Mouse (Mus musculus): Measurements from ENCODE around the gene Clec16a. TPM values are rescaled to one million over a fixed set of nuclear protein-coding genes. Genes with fewer than 3 reads are reported as not detected.

Clec16a gene
- polyA plus RNA-seq, 2 experiments = 2.7 to 10.0 TPM

- Histone ChIP-seq H3K4me1 (replicated peaks; ENCODE audit: control insufficient read depth in 2 of 2, insufficient read depth in 2 of 2, low read length in 1 of 2) (no peaks in the 10 kb centered on the region), H3K36me3 (replicated peaks; ENCODE audit: control insufficient read depth, insufficient read depth, low read depth) (no peaks in the 10 kb centered on the region), H3K4me3 (ENCODE audit: insufficient read depth in 1 of 2, low read depth in 2 of 2, low read length in 2 of 2) (no peak overlapping the region), H3K27me3 (ENCODE audit: control insufficient read depth, insufficient read depth, low read length) (no peaks in the 10 kb centered on the region), H3K27ac (no peak overlapping the region), H3K9ac (replicated peaks) (no peak overlapping the region), H3K9me3 (ENCODE audit: control insufficient read depth, low read length) (no peaks in the 10 kb centered on the region), H3K4me2 (ENCODE audit: low read depth) (no peak overlapping the region)
- TF ChIP-seq EP300 (IDR thresholded peaks at IDR 0.05; ENCODE audit: low read depth) (no peak), CTCF (IDR thresholded peaks at IDR 0.05; ENCODE audit: low read depth) (no peak)
- no peak for ATAC-seq (ENCODE audit: insufficient read depth)
- DNase-seq (ENCODE audit: low read depth in 3 of 3, low spot score in 3 of 3) = no peak
- 80% methylated on average over 4 of the region's 4 CpGs for WGBS (ENCODE audit: insufficient replicate concordance)
These were observed 22.0 kb downstream of the Clec16a start for GRCm38 (mm10) chr16:10567153-10567552.

- H3K27me3 ChIP-seq (ENCODE audit: control insufficient read depth, insufficient read depth, low read length) = no peaks in the 10 kb centered on the region
- no peaks in the 10 kb centered on the region for H3K4me1 ChIP-seq (replicated peaks; ENCODE audit: control insufficient read depth in 2 of 2, insufficient read depth in 2 of 2, low read length in 1 of 2)
- H3K27ac ChIP-seq = no peak overlapping the region
- no peak overlapping the region for H3K4me2 ChIP-seq (ENCODE audit: low read depth)
- H3K4me3 ChIP-seq (ENCODE audit: insufficient read depth in 1 of 2, low read depth in 2 of 2, low read length in 2 of 2) = no peak overlapping the region
- 43% methylated on average over 5 of the region's 5 CpGs for WGBS (ENCODE audit: insufficient replicate concordance)
- H3K9ac ChIP-seq (replicated peaks) = no peak overlapping the region
- TF ChIP-seq CTCF (IDR thresholded peaks at IDR 0.05; ENCODE audit: low read depth) (no peak), EP300 (IDR thresholded peaks at IDR 0.05; ENCODE audit: low read depth) (no peak)
- no peaks in the 10 kb centered on the region for H3K9me3 ChIP-seq (ENCODE audit: control insufficient read depth, low read length)
- DNase-seq (ENCODE audit: low read depth in 3 of 3, low spot score in 3 of 3) = no peak
- no peak for ATAC-seq (ENCODE audit: insufficient read depth)
- no peaks in the 10 kb centered on the region for H3K36me3 ChIP-seq (replicated peaks; ENCODE audit: control insufficient read depth, insufficient read depth, low read depth)
These were observed 24.8 kb downstream of the Clec16a start for GRCm38 (mm10) chr16:10569809-10570395.

- H3K36me3 ChIP-seq (replicated peaks; ENCODE audit: control insufficient read depth, insufficient read depth, low read depth) = no peaks in the 10 kb centered on the region
- no peak overlapping the region for H3K27ac ChIP-seq
- no peaks in the 10 kb centered on the region for H3K27me3 ChIP-seq (ENCODE audit: control insufficient read depth, insufficient read depth, low read length)
- WGBS (ENCODE audit: insufficient replicate concordance) = 59% methylated on average over 1 of the region's 1 CpGs
- ATAC-seq (ENCODE audit: insufficient read depth) (no peak), DNase-seq (ENCODE audit: low read depth in 3 of 3, low spot score in 3 of 3) (no peak)
- H3K9me3 ChIP-seq (ENCODE audit: control insufficient read depth, low read length) = no peaks in the 10 kb centered on the region
- no peaks in the 10 kb centered on the region for H3K4me1 ChIP-seq (replicated peaks; ENCODE audit: control insufficient read depth in 2 of 2, insufficient read depth in 2 of 2, low read length in 1 of 2)
- no peak overlapping the region for H3K9ac ChIP-seq (replicated peaks)
- TF ChIP-seq EP300 (IDR thresholded peaks at IDR 0.05; ENCODE audit: low read depth) (no peak), CTCF (IDR thresholded peaks at IDR 0.05; ENCODE audit: low read depth) (no peak)
- H3K4me2 ChIP-seq (ENCODE audit: low read depth) = no peak overlapping the region
- no peak overlapping the region for H3K4me3 ChIP-seq (ENCODE audit: insufficient read depth in 1 of 2, low read depth in 2 of 2, low read length in 2 of 2)
These were observed 25.6 kb downstream of the Clec16a start for GRCm38 (mm10) chr16:10570708-10571107.

DNA sequence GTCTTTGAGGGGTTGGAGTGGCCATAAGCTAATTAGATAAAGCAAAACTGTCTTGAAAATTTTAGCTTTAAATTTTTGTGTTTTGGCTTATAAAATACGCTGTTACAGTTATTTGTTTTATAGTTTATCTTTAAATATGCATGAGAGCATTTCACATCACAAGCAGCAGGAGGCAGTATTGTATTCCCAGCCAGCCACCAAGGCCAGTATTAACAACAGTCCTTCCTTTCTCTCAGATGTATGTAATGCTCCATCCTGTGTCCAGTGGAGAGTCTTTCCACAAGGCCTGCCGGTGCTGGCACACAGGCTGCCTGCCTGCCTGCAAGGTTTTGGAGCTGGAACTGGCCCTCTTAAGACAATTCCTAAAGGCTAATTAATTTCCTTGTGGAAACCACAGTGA lies 26.7 kb downstream of the Clec16a start:
- ATAC-seq (ENCODE audit: insufficient read depth) (no peak), DNase-seq (ENCODE audit: low read depth in 3 of 3, low spot score in 3 of 3) (no peak)
- Histone ChIP-seq H3K4me1 (replicated peaks; ENCODE audit: control insufficient read depth in 2 of 2, insufficient read depth in 2 of 2, low read length in 1 of 2) (no peaks in the 10 kb centered on the region), H3K9ac (replicated peaks) (no peak overlapping the region), H3K9me3 (ENCODE audit: control insufficient read depth, low read length) (no peaks in the 10 kb centered on the region), H3K27ac (no peak overlapping the region), H3K27me3 (ENCODE audit: control insufficient read depth, insufficient read depth, low read length) (no peaks in the 10 kb centered on the region), H3K4me3 (ENCODE audit: insufficient read depth in 1 of 2, low read depth in 2 of 2, low read length in 2 of 2) (no peak overlapping the region), H3K36me3 (replicated peaks; ENCODE audit: control insufficient read depth, insufficient read depth, low read depth) (no peaks in the 10 kb centered on the region), H3K4me2 (ENCODE audit: low read depth) (no peak overlapping the region)
- no peak for TF ChIP-seq EP300 (IDR thresholded peaks at IDR 0.05; ENCODE audit: low read depth)
- TF ChIP-seq CTCF (IDR thresholded peaks at IDR 0.05; ENCODE audit: low read depth) = peak; percentile 58
- WGBS (ENCODE audit: insufficient replicate concordance) = 53% methylated on average over 2 of the region's 2 CpGs

DNA sequence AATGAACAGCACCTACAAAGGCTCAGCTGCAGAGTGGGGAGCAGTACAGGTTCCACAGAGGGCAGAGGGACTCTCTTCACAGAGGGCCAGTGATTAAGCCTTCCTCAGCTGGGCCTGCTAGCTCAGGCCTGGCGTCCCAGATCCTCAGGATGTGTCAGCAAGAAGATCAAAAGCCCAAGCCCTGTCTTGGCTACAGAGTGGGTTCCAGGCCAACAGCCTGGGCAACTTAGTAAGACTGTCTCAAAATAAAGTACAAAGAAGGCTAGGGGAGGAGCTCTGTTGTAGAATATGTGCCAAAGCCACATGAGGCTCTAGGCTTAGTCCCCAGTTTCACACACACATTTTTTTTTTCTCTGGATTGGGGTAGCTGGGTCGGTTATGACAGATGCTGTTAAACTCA lies 29.8 kb downstream of the Clec16a start:
- Histone ChIP-seq H3K4me3 (ENCODE audit: insufficient read depth in 1 of 2, low read depth in 2 of 2, low read length in 2 of 2) (no peak overlapping the region), H3K4me2 (ENCODE audit: low read depth) (no peak overlapping the region), H3K36me3 (replicated peaks; ENCODE audit: control insufficient read depth, insufficient read depth, low read depth) (no peaks in the 10 kb centered on the region; the same call in 1 of the 2 replicates), H3K9me3 (ENCODE audit: control insufficient read depth, low read length) (no peaks in the 10 kb centered on the region), H3K27ac (no peak overlapping the region), H3K4me1 (replicated peaks; ENCODE audit: control insufficient read depth in 2 of 2, insufficient read depth in 2 of 2, low read length in 1 of 2) (no peaks in the 10 kb centered on the region), H3K27me3 (ENCODE audit: control insufficient read depth, insufficient read depth, low read length) (no peaks in the 10 kb centered on the region), H3K9ac (replicated peaks) (no peak overlapping the region)
- DNase-seq (ENCODE audit: low read depth in 3 of 3, low spot score in 3 of 3) = no peak
- ATAC-seq (ENCODE audit: insufficient read depth) = no peak
- 56% methylated on average over 2 of the region's 2 CpGs for WGBS (ENCODE audit: insufficient replicate concordance)
- TF ChIP-seq EP300 (IDR thresholded peaks at IDR 0.05; ENCODE audit: low read depth) = no peak
- TF ChIP-seq CTCF (IDR thresholded peaks at IDR 0.05; ENCODE audit: low read depth) = no peak

All from liver, embryonic 14.5 days (tissue).